8 mouse cellular contexts compared by ENCODE assay signal in genomic region chr4:149698197-149698821, GRCm38 (mm10). TPM values are rescaled to one million over a fixed set of nuclear protein-coding genes. Genes with fewer than 3 reads are reported as not detected.
DNase-seq lines count a peak whose midpoint lies in the region; ATAC-seq and TF ChIP-seq lines count a peak whose summit lies in the region.

No protein-coding gene starts in this region.

- H3K9ac ChIP-seq in hindbrain, embryonic 14.5 days, result peak overlapping the region; percentile 40
- H3K9ac ChIP-seq in limb, embryonic 13.5 days, result peak overlapping the region; percentile 69
- H3K9ac ChIP-seq in midbrain, embryonic 12.5 days (replicated peaks), result peak overlapping the region; percentile 52

- H3K36me3 ChIP-seq in hindbrain, embryonic 14.5 days (replicated peaks; ENCODE audit: control insufficient read depth, insufficient read depth), result no peaks in the 10 kb centered on the region
- no peaks in the 10 kb centered on the region for H3K36me3 ChIP-seq in limb, embryonic 13.5 days
- no peaks in the 10 kb centered on the region for H3K36me3 ChIP-seq in midbrain, embryonic 12.5 days
- H3K36me3 ChIP-seq in spleen, adult 2 months (ENCODE audit: control insufficient read depth, insufficient read depth, low read length), result peaks cover 3% of the 10 kb centered on the region

- peak overlapping the region; percentile 56 for H3K4me2 ChIP-seq in hindbrain, embryonic 14.5 days (replicated peaks)
- H3K4me2 ChIP-seq in limb, embryonic 13.5 days (replicated peaks), result peak overlapping the region; percentile 80
- peak overlapping the region; percentile 73 for H3K4me2 ChIP-seq in midbrain, embryonic 12.5 days (replicated peaks)

- peak; percentile 68; the same call in 1 of the 2 replicates for ATAC-seq in cerebellum, adult (ENCODE audit: insufficient number of reproducible peaks, low FRiP score, low TSS enrichment)
- ATAC-seq in hindbrain, embryonic 14.5 days (ENCODE audit: low FRiP score), result peak; percentile 46; the same call in 1 of the 2 replicates
- ATAC-seq in limb, embryonic 13.5 days (ENCODE audit: low FRiP score, low read depth), result peak; percentile 73; the same call in 1 of the 2 replicates
- peak; percentile 74 for ATAC-seq in midbrain, embryonic 12.5 days (ENCODE audit: low FRiP score, low read depth)

- no peaks in the 10 kb centered on the region for H3K9me3 ChIP-seq in hindbrain, embryonic 14.5 days (ENCODE audit: control insufficient read depth, low read length)
- H3K9me3 ChIP-seq in limb, embryonic 13.5 days, result no peaks in the 10 kb centered on the region
- no peaks in the 10 kb centered on the region for H3K9me3 ChIP-seq in midbrain, embryonic 12.5 days

- TF ChIP-seq POLR2A in cerebellum, adult 2 months (IDR thresholded peaks at IDR 0.05; ENCODE audit: borderline replicate concordance, insufficient read depth, low read length), result no peak
- peak; percentile 80 for TF ChIP-seq POLR2A in spleen, adult 2 months (IDR thresholded peaks at IDR 0.05; ENCODE audit: low read depth, low read length)

- no peak overlapping the region for H3K27ac ChIP-seq in cerebellum, adult 2 months (ENCODE audit: insufficient read depth, low read length)
- H3K27ac ChIP-seq in hindbrain, embryonic 14.5 days, result no peak overlapping the region
- H3K27ac ChIP-seq in limb, embryonic 13.5 days, result no peak overlapping the region
- H3K27ac ChIP-seq in midbrain, embryonic 12.5 days (replicated peaks), result no peak overlapping the region
- H3K27ac ChIP-seq in spleen, adult 2 months (ENCODE audit: insufficient read depth, low read length), result peak overlapping the region; percentile 94

- H3K4me3 ChIP-seq in cerebellum, adult 2 months (replicated peaks; ENCODE audit: insufficient read depth, low read depth, low read length), result peak overlapping the region; percentile 47
- peak overlapping the region; percentile 31 for H3K4me3 ChIP-seq in hindbrain, embryonic 14.5 days (replicated peaks; ENCODE audit: low read length)
- peak overlapping the region; percentile 50 for H3K4me3 ChIP-seq in limb, embryonic 13.5 days
- H3K4me3 ChIP-seq in midbrain, embryonic 12.5 days, result peak overlapping the region; percentile 47
- peak overlapping the region; percentile 81 for H3K4me3 ChIP-seq in spleen, adult 2 months (ENCODE audit: extremely low read depth, insufficient read depth, insufficient read length)

- no peaks in the 10 kb centered on the region; the same call in 1 of the 2 replicates for H3K4me1 ChIP-seq in cerebellum, adult 2 months (ENCODE audit: control insufficient read depth, insufficient read depth, low read length)
- H3K4me1 ChIP-seq in hindbrain, embryonic 14.5 days (replicated peaks; ENCODE audit: control insufficient read depth, insufficient read depth, low read length), result 0 out of 2 replicates have a peak, but pooled peaks cover 17% of the 10 kb centered on the region
- peaks cover 24% of the 10 kb centered on the region for H3K4me1 ChIP-seq in limb, embryonic 13.5 days
- peaks cover 10% of the 10 kb centered on the region for H3K4me1 ChIP-seq in midbrain, embryonic 12.5 days
- peaks cover 8% of the 10 kb centered on the region; the same call in 1 of the 2 replicates for H3K4me1 ChIP-seq in spleen, adult 2 months (ENCODE audit: control insufficient read depth, insufficient read depth, insufficient read length)

- no peak for DNase-seq in cerebellum, adult 11 months
- DNase-seq in cerebellum, adult 2 months, result peak; percentile 51 to 57
- DNase-seq in gastrocnemius, adult 18-20 months (ENCODE audit: low spot score), result peak; percentile 64
- DNase-seq in hindbrain, embryonic 14.5 days (ENCODE audit: low spot score), result peak; percentile 52
- peak; percentile 55 to 79 for DNase-seq in spleen, adult 2 months (ENCODE audit: low read depth in 1 of 2, low spot score in 2 of 2)

- H3K27me3 ChIP-seq in cerebellum, adult 2 months (ENCODE audit: control insufficient read depth, insufficient read depth, low read length), result no peaks in the 10 kb centered on the region
- H3K27me3 ChIP-seq in hindbrain, embryonic 14.5 days (ENCODE audit: control insufficient read depth, insufficient read depth, low read length), result peaks cover 19% of the 10 kb centered on the region
- H3K27me3 ChIP-seq in limb, embryonic 13.5 days, result peaks cover 36% of the 10 kb centered on the region
- peaks cover 55% of the 10 kb centered on the region for H3K27me3 ChIP-seq in midbrain, embryonic 12.5 days
- H3K27me3 ChIP-seq in spleen, adult 2 months (ENCODE audit: control insufficient read depth, insufficient read depth, low read length), result no peaks in the 10 kb centered on the region

- peak; percentile 63 for TF ChIP-seq CTCF in cerebellum, adult 2 months (IDR thresholded peaks at IDR 0.05; ENCODE audit: borderline replicate concordance, insufficient read depth, low read depth, low read length)
- TF ChIP-seq CTCF in spleen, adult 2 months (IDR thresholded peaks at IDR 0.05; ENCODE audit: extremely low read depth, insufficient read depth, insufficient read length, insufficient replicate concordance), result peak; percentile 54; the same call in 1 of the 2 replicates

- 4% methylated on average over 35 of the region's 35 CpGs for WGBS in cerebellum, adult 2 months
- WGBS in hindbrain, embryonic 14.5 days, result under 1% methylated on average over 35 of the region's 35 CpGs
- 1% methylated on average over 35 of the region's 35 CpGs for whole genome bisulfite sequencing in limb, embryonic 13.5 days
- under 1% methylated on average over 35 of the region's 35 CpGs for WGBS in midbrain, embryonic 12.5 days
- under 1% methylated on average over 35 of the region's 35 CpGs for WGBS in spleen, adult 2 months

RNA-seq across cellular contexts. Expression of gene Pik3cd, which starts 4.1 kb away (rescaled TPM):
- 8.3 and 8.6 TPM in 2 replicates for polyA plus RNA-seq in cerebellum, adult 2 months (2012; rRNA removed)
- total RNA-seq in gastrocnemius, adult 18-20 months (2021), result 10 to 100 TPM; 10.3 to 12.7 TPM
- 15.3 and 16.5 TPM in 2 replicates for polyA plus RNA-seq in hindbrain, embryonic 14.5 days (2014; fragmentation: Nextera tagmentation; extraction: Ambion mirVana)
- polyA plus RNA-seq in limb, embryonic 13.5 days (2015; fragmentation: Nextera tagmentation; extraction: Ambion mirVana), result 4.7 and 5.0 TPM in 2 replicates
- polyA plus RNA-seq in midbrain, embryonic 12.5 days (2016; fragmentation: Nextera tagmentation; extraction: Ambion mirVana), result 13.2 and 14.0 TPM in 2 replicates
- 104 and 124 TPM in 2 replicates for polyA plus RNA-seq in spleen, adult 2 months (2012; rRNA removed)

RNA-seq across cellular contexts. Expression of gene Tmem201, which starts 39.5 kb away (rescaled TPM):
- polyA plus RNA-seq in cerebellum, adult 2 months (2012; rRNA removed), result 146 and 171 TPM in 2 replicates
- total RNA-seq in gastrocnemius, adult 18-20 months (2021), result 10 to 100 TPM; 44.9 to 46.7 TPM
- polyA plus RNA-seq in hindbrain, embryonic 14.5 days (2014; fragmentation: Nextera tagmentation; extraction: Ambion mirVana), result 29.9 and 31.9 TPM in 2 replicates
- polyA plus RNA-seq in limb, embryonic 13.5 days (2015; fragmentation: Nextera tagmentation; extraction: Ambion mirVana), result 34.7 and 36.2 TPM in 2 replicates
- polyA plus RNA-seq in midbrain, embryonic 12.5 days (2016; fragmentation: Nextera tagmentation; extraction: Ambion mirVana), result 38.2 and 39.3 TPM in 2 replicates
- polyA plus RNA-seq in spleen, adult 2 months (2012; rRNA removed), result 24.3 and 30.7 TPM in 2 replicates

Comparison
In these comparisons a context has a peak if more than half of its experiments do, and no peak if none do; other contexts are left out.
1. H3K4me3 ChIP-seq: peak in every context shown above with its lines; median percentile 81 in spleen, adult 2 months; 50 in limb, embryonic 13.5 days; 47 in cerebellum, adult 2 months; 47 in midbrain, embryonic 12.5 days; 31 in hindbrain, embryonic 14.5 days.